Mouse (Mus musculus) kidney, postnatal 0 days (tissue): ENCODE data around the gene Hist1h4h. TPM values are rescaled to one million over a fixed set of nuclear protein-coding genes. Genes with fewer than 3 reads are reported as not detected.

Experiments used
- ATAC-seq: fragments of 200-750 bp; cut with Nextera tagmentation; replicated peaks from 2 replicates; pipeline ENCODE4 v1.8.0; 2017; ENCODE audit warnings: low read depth, moderate number of reproducible peaks, moderate TSS enrichment, moderate library complexity; ENCODE audit not compliant: low FRiP score
- DNase-seq: peaks from one replicate; pipeline ENCODE4 v3.0.0-alpha.2; 2016; ENCODE audit warnings: low spot score
- H3K27ac ChIP-seq: fragments of 300-500 bp; sonication (generic); 2 replicates; pipeline ENCODE4 v1.5.1; 2014; ENCODE audit warnings: mild to moderate bottlenecking
- H3K27me3 ChIP-seq: fragments of 300-500 bp; sonication (generic); 2 replicates; pipeline ENCODE4 v1.6.1; 2014; ENCODE audit warnings: low read length, mixed read lengths; ENCODE audit not compliant: insufficient read depth
- H3K36me3 ChIP-seq: fragments of 300-500 bp; sonication (generic); 2 replicates; pipeline ENCODE4 v1.6.1; 2014; ENCODE audit warnings: low read length, mixed read lengths; ENCODE audit not compliant: insufficient read depth
- H3K4me1 ChIP-seq: fragments of 300-500 bp; sonication (generic); replicated peaks from 2 replicates; pipeline ENCODE4 v1.6.1; 2014; ENCODE audit warnings: antibody characterized with exemption, low read length, mixed read lengths; ENCODE audit not compliant: insufficient read depth
- H3K4me2 ChIP-seq: fragments of 300-500 bp; sonication (generic); 2 replicates; pipeline ENCODE4 v1.6.1; 2014; ENCODE audit warnings: mild to moderate bottlenecking, low read length, moderate library complexity, mixed read lengths
- H3K4me3 ChIP-seq: fragments of 300-500 bp; sonication (generic); replicated peaks from 2 replicates; pipeline ENCODE4 v1.5.1; 2014; ENCODE audit warnings: low read depth, low read length
- H3K9ac ChIP-seq: fragments of 300-500 bp; sonication (generic); 2 replicates; pipeline ENCODE4 v1.6.1; 2014; ENCODE audit warnings: low read depth, low read length
- H3K9me3 ChIP-seq: fragments of 300-500 bp; sonication (generic); replicated peaks from 2 replicates; pipeline ENCODE4 v1.6.1; 2016; ENCODE audit warnings: low read length, inconsistent platforms, mixed read lengths
- CTCF ChIP-seq: IDR thresholded peaks from 2 replicates; pipeline ENCODE4 v1.5.1; 2016; ENCODE audit warnings: antibody characterized with exemption, low read depth, mild to moderate bottlenecking, moderate library complexity
- WGBS: fragments of 180-500 bp; shearing (Covaris S2); extraction: QIAGEN DNeasy Blood & Tissue Kit; methylation state at CpG from one replicate; pipeline ENCODE4 v1.1.7; 2014; 5-methylcytosine and 5-hydroxymethylcytosine counted together
- microRNA-seq: library from miRNA; unstranded; fragments of <30 nt; microRNA quantifications from one replicate; pipeline ENCODE4, GENCODE M21; 2016
- polyA plus RNA-seq: library from polyadenylated mRNA; unstranded; fragments of >200 nt; fragmentation: Nextera tagmentation; extraction: Ambion mirVana; gene quantifications from 2 replicates; pipeline ENCODE4 v1.2.1, GENCODE M21; 2015

Hist1h4h gene
- polyA plus RNA-seq, 1 experiment from 2014 or later: 7.6 TPM

- DNase-seq: peak; percentile 40
- H3K9me3 ChIP-seq: no peaks in the 10 kb centered on the region
- peak overlapping the region; percentile 58; the same call in 1 of the 2 replicates for H3K27ac ChIP-seq
- WGBS: 10% methylated on average over 7 of the region's 7 CpGs
- H3K9ac ChIP-seq: peak overlapping the region; percentile 53; the same call in 1 of the 2 replicates
- no peak for TF ChIP-seq CTCF
- no peak for ATAC-seq
- no peaks in the 10 kb centered on the region for H3K27me3 ChIP-seq
- peaks cover 13% of the 10 kb centered on the region; the same call in 1 of the 2 replicates for H3K4me1 ChIP-seq
- peak overlapping the region; percentile 59 for H3K4me2 ChIP-seq
- peak overlapping the region; percentile 32 for H3K4me3 ChIP-seq
- no peaks in the 10 kb centered on the region for H3K36me3 ChIP-seq
Observed at GRCm38 (mm10) chr13:23576351-23576881, 45.6 kb downstream of the Hist1h4h start.

DNA sequence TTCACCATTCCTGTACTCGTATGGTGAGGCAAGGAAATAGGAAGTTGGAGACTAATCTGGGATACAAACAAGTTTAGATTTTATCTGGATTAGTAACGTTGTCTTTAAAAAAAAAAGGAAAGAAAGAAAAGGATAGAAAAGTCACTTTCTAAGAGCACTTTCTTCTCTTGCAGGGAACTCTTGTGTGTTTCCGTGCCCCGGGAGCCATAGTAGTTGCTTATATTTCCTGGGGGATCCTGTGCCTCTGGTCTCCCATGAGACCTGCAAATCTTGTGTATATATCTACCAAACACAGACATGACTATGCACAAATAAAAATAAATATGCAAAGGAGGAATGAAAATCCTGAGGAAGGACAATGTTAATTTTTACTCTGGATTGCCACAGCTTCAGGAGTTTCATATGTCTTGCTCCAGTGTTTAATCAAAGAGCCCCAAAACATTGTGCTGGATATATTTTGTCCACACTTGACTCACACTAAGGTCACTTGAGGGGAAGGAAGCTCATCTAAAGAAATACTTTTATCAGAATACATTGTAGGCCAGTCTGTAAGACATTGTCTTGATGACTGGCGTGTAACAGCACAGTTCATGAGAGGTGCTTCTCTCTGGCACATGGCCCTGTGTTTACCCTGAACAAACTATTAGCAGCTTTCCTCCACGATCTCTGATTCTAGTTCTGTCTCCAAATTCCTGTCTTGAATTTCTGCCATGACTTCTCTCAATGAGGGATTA lies 46.2 kb downstream of the Hist1h4h start:
- no peak for TF ChIP-seq CTCF
- Histone ChIP-seq H3K4me3 (peak overlapping the region; percentile 32), H3K36me3 (no peaks in the 10 kb centered on the region), H3K4me1 (peaks cover 13% of the 10 kb centered on the region; the same call in 1 of the 2 replicates), H3K9ac (peak overlapping the region; percentile 53; the same call in 1 of the 2 replicates), H3K4me2 (peak overlapping the region; percentile 59), H3K9me3 (no peaks in the 10 kb centered on the region), H3K27me3 (no peaks in the 10 kb centered on the region), H3K27ac (peak overlapping the region; percentile 58; the same call in 1 of the 2 replicates)
- ATAC-seq (no peak), DNase-seq (no peak)
- 38% methylated on average over 6 of the region's 6 CpGs for WGBS

GRCm38 (mm10) chr13:23577835-23578234 lies 47.0 kb downstream of the Hist1h4h start:
- no peak overlapping the region for H3K4me2 ChIP-seq

More at GRCm38 (mm10) chr13:23577835-23578234, 47.0 kb downstream of the Hist1h4h start:
- no peak for TF ChIP-seq CTCF
- H3K27me3 ChIP-seq: no peaks in the 10 kb centered on the region
- DNase-seq (no peak), ATAC-seq (no peak)
- H3K9ac ChIP-seq: no peak overlapping the region
- H3K36me3 ChIP-seq: no peaks in the 10 kb centered on the region
- H3K4me1 ChIP-seq: peaks cover 10% of the 10 kb centered on the region; the same call in 1 of the 2 replicates
- 89% methylated on average over 1 of the region's 1 CpGs for WGBS
- H3K4me3 ChIP-seq: no peak overlapping the region
- H3K27ac ChIP-seq: no peak overlapping the region
- no peaks in the 10 kb centered on the region for H3K9me3 ChIP-seq

Small RNA genes lying within 50 kb of the gene (microRNA-seq; reads per million reads assigned to microRNA genes)
- gene Gm44297 (not detected), gene Gm44359 (not detected), gene Gm44394 (not detected), gene n-TStga1 (not detected)

Other genes starting within 250 kb of the Hist1h4h start
- gene Zfp322a, start 161.8 kb upstream of the Hist1h4h start, polyA plus RNA-seq: 34.0 and 37.8 TPM in 2 replicates
- 10.0 and 10.4 TPM in 2 replicates for gene Abt1, start 107.2 kb upstream of the Hist1h4h start, polyA plus RNA-seq
- gene Btn1a1, start 65.1 kb upstream of the Hist1h4h start, polyA plus RNA-seq: 0.06 TPM in 1 of 2 replicates, not detected in the other
- gene Btn2a2, start 42.2 kb upstream of the Hist1h4h start, polyA plus RNA-seq: 0.13 and 0.28 TPM in 2 replicates
- 3.3 and 4.9 TPM in 2 replicates for gene Hist1h2af, start 2.9 kb downstream of the Hist1h4h start, polyA plus RNA-seq
- 3.9 and 4.0 TPM in 2 replicates for gene Hist1h3g, start 4.4 kb downstream of the Hist1h4h start, polyA plus RNA-seq
- gene Hist1h2bh, start 12.3 kb downstream of the Hist1h4h start, polyA plus RNA-seq: 0.37 and 0.43 TPM in 2 replicates
- 0.71 and 0.83 TPM in 2 replicates for gene Hist1h3f, start 13.0 kb downstream of the Hist1h4h start, polyA plus RNA-seq
- gene Hist1h4f, start 20.6 kb downstream of the Hist1h4h start, polyA plus RNA-seq: 0.58 TPM in 1 of 2 replicates, not detected in the other
- gene Hist1h1d, start 22.2 kb downstream of the Hist1h4h start, polyA plus RNA-seq: 0.22 and 0.23 TPM in 2 replicates
- gene Hist1h3e, start 31.3 kb downstream of the Hist1h4h start, polyA plus RNA-seq: 3.9 and 5.0 TPM in 2 replicates
- 42.2 and 50.2 TPM in 2 replicates for gene Hist1h2ae, start 40.2 kb downstream of the Hist1h4h start, polyA plus RNA-seq
- gene Hist1h2bg, start 40.3 kb downstream of the Hist1h4h start, polyA plus RNA-seq: 3.4 and 4.1 TPM in 2 replicates
- gene Hist1h2bf, start 43.1 kb downstream of the Hist1h4h start, polyA plus RNA-seq: 3.4 TPM in 2 replicates
- 0.27 and 0.76 TPM in 2 replicates for gene Hist1h2ad, start 43.3 kb downstream of the Hist1h4h start, polyA plus RNA-seq
- 2.6 and 4.2 TPM in 2 replicates for gene Hist1h3d, start 44.7 kb downstream of the Hist1h4h start, polyA plus RNA-seq
- 68.3 and 77.0 TPM in 2 replicates for gene Hist1h4d, start 50.5 kb downstream of the Hist1h4h start, polyA plus RNA-seq
- 0.83 and 0.84 TPM in 2 replicates for gene Hist1h2be, start 90.1 kb downstream of the Hist1h4h start, polyA plus RNA-seq
- 13.0 and 14.3 TPM in 2 replicates for gene Hist1h1e, start 91.5 kb downstream of the Hist1h4h start, polyA plus RNA-seq
- gene Hist1h2ac, start 152.9 kb downstream of the Hist1h4h start, polyA plus RNA-seq: 0.75 and 1.1 TPM in 2 replicates
- gene Hist1h2bc, start 153.1 kb downstream of the Hist1h4h start, polyA plus RNA-seq: 132 and 139 TPM in 2 replicates
- not detected in 2 replicates for gene Hist1h1t, start 164.8 kb downstream of the Hist1h4h start, polyA plus RNA-seq
- 5.2 and 7.4 TPM in 2 replicates for gene Hist1h4c, start 167.4 kb downstream of the Hist1h4h start, polyA plus RNA-seq
- 16.8 and 18.0 TPM in 2 replicates for gene Hfe, start 179.8 kb downstream of the Hist1h4h start, polyA plus RNA-seq
- gene Hist1h1c, start 207.8 kb downstream of the Hist1h4h start, polyA plus RNA-seq: 33.9 and 41.0 TPM in 2 replicates
- 6.0 and 7.0 TPM in 2 replicates for gene Hist1h3c, start 214.6 kb downstream of the Hist1h4h start, polyA plus RNA-seq
- gene Hist1h2bb, start 215.7 kb downstream of the Hist1h4h start, polyA plus RNA-seq: 2.1 and 2.2 TPM in 2 replicates
- gene Hist1h2ab, start 220.1 kb downstream of the Hist1h4h start, polyA plus RNA-seq: 21.7 and 26.6 TPM in 2 replicates
- 5.9 and 8.7 TPM in 2 replicates for gene Hist1h3b, start 221.2 kb downstream of the Hist1h4h start, polyA plus RNA-seq
- gene Hist1h4b, start 226.0 kb downstream of the Hist1h4h start, polyA plus RNA-seq: 4.4 and 5.6 TPM in 2 replicates
- not detected in 2 replicates for gene Hist1h4a, start 230.2 kb downstream of the Hist1h4h start, polyA plus RNA-seq
- 5.2 and 6.7 TPM in 2 replicates for gene Hist1h3a, start 231.3 kb downstream of the Hist1h4h start, polyA plus RNA-seq
- gene Hist1h1a, start 232.6 kb downstream of the Hist1h4h start, polyA plus RNA-seq: 1.3 and 1.8 TPM in 2 replicates
- gene Trim38, start 238.9 kb downstream of the Hist1h4h start, polyA plus RNA-seq: 0.06 TPM in 1 of 2 replicates, not detected in the other